Mouse (Mus musculus) embryonic facial prominence, embryonic 11.5 days (tissue): ENCODE data around the gene Rhbdd1. TPM values are rescaled to one million over a fixed set of nuclear protein-coding genes. Genes with fewer than 3 reads are reported as not detected.

ENCODE experiments used
- ATAC-seq: fragments of 200-750 bp; cut with Nextera tagmentation; replicated peaks from 2 replicates; pipeline ENCODE4 v1.8.0; 2017; ENCODE audit warnings: low read depth; ENCODE audit not compliant: insufficient number of reproducible peaks, low FRiP score, low TSS enrichment
- DNase-seq: peaks from one replicate; pipeline ENCODE4 v3.0.0-alpha.2; 2015; ENCODE audit warnings: low spot score
- H3K27ac ChIP-seq: fragments of 300-500 bp; sonication (generic); replicated peaks from 2 replicates; pipeline ENCODE4 v1.5.1; 2014; ENCODE audit warnings: mild to moderate bottlenecking, low read depth, low read length, control low read depth
- H3K27me3 ChIP-seq: fragments of 300-500 bp; sonication (generic); 2 replicates; pipeline ENCODE4 v1.6.1; 2014; ENCODE audit warnings: mild to moderate bottlenecking, low read length, moderate library complexity, mixed read lengths; ENCODE audit not compliant: control insufficient read depth, insufficient read depth
- H3K36me3 ChIP-seq: fragments of 300-500 bp; sonication (generic); replicated peaks from 2 replicates; pipeline ENCODE4 v1.6.1; 2014; ENCODE audit warnings: low read depth, mild to moderate bottlenecking, low read length, moderate library complexity, mixed read lengths; ENCODE audit not compliant: control insufficient read depth, insufficient read depth
- H3K4me1 ChIP-seq: fragments of 300-500 bp; sonication (generic); 2 replicates; pipeline ENCODE4 v1.6.1; 2014; ENCODE audit warnings: low read length, mixed read lengths; ENCODE audit not compliant: control insufficient read depth, insufficient read depth
- H3K4me2 ChIP-seq: fragments of 300-500 bp; sonication (generic); 2 replicates; pipeline ENCODE4 v1.6.1; 2014; ENCODE audit warnings: low read depth, mild to moderate bottlenecking, control low read depth, low read length, moderate library complexity
- H3K4me3 ChIP-seq: fragments of 300-500 bp; sonication (generic); 2 replicates; pipeline ENCODE4 v1.5.1; 2014; ENCODE audit warnings: low read depth, low read length, control low read depth
- H3K9ac ChIP-seq: fragments of 300-500 bp; sonication (generic); replicated peaks from 2 replicates; pipeline ENCODE4 v1.6.1; 2014; ENCODE audit warnings: mild to moderate bottlenecking, control low read depth, low read length
- H3K9me3 ChIP-seq: fragments of 300-500 bp; sonication (generic); replicated peaks from 2 replicates; pipeline ENCODE4 v1.6.1; 2016; ENCODE audit warnings: mild to moderate bottlenecking, low read length, inconsistent platforms, mixed read lengths; ENCODE audit not compliant: control insufficient read depth
- WGBS: fragments of 180-500 bp; shearing (Covaris S2); extraction: QIAGEN DNeasy Blood & Tissue Kit; methylation state at CpG from one replicate; pipeline ENCODE4 v1.1.7; 2014; 5-methylcytosine and 5-hydroxymethylcytosine counted together
- polyA plus RNA-seq: library from polyadenylated mRNA; unstranded; fragments of >200 nt; fragmentation: Nextera tagmentation; extraction: Ambion mirVana; gene quantifications from 2 replicates; pipeline ENCODE4 v1.2.1, GENCODE M21; 2014

The Rhbdd1 gene
- polyA plus RNA-seq, 1 experiment from 2014 or later: 6.7 TPM

GRCm38 (mm10) chr1:82328033-82328775 lies 12.0 kb downstream of the Rhbdd1 start:
- DNase-seq (no peak), ATAC-seq (no peak)
- Histone ChIP-seq H3K36me3 (no peaks in the 10 kb centered on the region), H3K4me2 (no peak overlapping the region), H3K27me3 (no peaks in the 10 kb centered on the region), H3K9ac (no peak overlapping the region), H3K9me3 (no peaks in the 10 kb centered on the region), H3K4me1 (no peaks in the 10 kb centered on the region), H3K27ac (no peak overlapping the region), H3K4me3 (no peak overlapping the region)
- WGBS: 94% methylated on average over 7 of the region's 7 CpGs

DNA sequence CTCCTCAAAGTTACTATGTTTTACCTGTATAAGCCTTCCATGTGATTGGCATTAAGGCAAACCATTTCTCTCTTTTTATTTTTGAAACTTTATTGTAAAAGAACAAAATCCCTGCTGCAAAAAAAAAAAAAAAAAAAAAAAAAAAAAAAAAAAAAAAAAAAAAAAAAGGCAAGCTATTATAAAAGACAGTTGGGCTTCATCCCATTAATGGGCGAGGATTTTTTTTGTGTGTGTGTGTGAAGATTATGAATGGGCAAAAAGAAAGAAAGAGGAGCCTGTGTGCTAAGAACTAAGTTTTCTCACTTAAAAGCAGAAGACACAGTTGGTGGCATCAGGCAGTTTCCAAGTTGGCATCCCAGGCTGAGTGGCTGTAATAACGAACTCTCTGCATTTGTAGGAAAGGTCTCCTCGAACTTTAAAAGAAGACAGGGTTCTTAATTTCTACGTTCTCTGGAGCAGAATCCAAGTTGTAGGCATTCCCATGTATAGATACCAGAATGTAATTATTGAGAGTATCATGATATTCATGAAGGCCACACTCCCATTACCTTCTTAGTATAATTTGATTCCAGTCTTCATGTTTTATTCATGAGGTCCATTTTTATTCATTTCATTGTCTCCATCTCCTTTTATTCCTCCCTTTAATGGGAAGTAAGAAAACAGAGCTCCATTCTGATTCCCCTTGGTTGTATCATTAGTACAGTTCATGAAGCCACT lies 13.1 kb downstream of the Rhbdd1 start:
- Histone ChIP-seq H3K36me3 (no peaks in the 10 kb centered on the region), H3K4me3 (no peak overlapping the region), H3K27me3 (no peaks in the 10 kb centered on the region), H3K9me3 (no peaks in the 10 kb centered on the region), H3K4me1 (no peaks in the 10 kb centered on the region), H3K9ac (no peak overlapping the region), H3K27ac (no peak overlapping the region), H3K4me2 (no peak overlapping the region)
- 76% methylated on average over 4 of the region's 4 CpGs for WGBS
- no peak for DNase-seq
- no peak for ATAC-seq

GRCm38 (mm10) chr1:82329954-82330247 lies 13.6 kb downstream of the Rhbdd1 start:
- Histone ChIP-seq H3K4me1 (no peaks in the 10 kb centered on the region), H3K27me3 (no peaks in the 10 kb centered on the region), H3K27ac (no peak overlapping the region), H3K4me3 (no peak overlapping the region), H3K36me3 (no peaks in the 10 kb centered on the region), H3K9ac (no peak overlapping the region), H3K4me2 (no peak overlapping the region), H3K9me3 (no peaks in the 10 kb centered on the region)
- ATAC-seq: no peak
- DNase-seq: no peak

DNA sequence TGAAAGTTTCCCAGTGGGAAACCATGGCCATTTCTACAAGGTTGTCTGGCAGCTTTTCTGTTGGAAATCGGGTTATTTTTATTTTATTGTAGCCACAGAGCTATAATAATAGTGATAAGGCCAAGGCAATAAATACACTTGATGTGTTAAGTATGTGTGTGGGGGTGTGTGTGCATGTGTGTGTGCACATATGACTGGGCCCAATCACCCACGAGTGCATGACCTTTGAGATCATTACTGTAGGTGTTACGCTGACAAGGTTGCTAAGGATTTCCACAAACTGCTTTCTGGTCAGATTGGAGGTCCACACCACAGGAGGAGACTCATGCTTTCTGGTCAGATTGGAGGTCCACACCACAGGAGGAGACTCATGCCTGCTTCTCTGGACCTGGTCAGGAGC lies 18.3 kb downstream of the Rhbdd1 start:
- H3K9ac ChIP-seq: no peak overlapping the region
- DNase-seq (no peak), ATAC-seq (no peak)
- H3K27me3 ChIP-seq: no peaks in the 10 kb centered on the region
- H3K27ac ChIP-seq: no peak overlapping the region
- WGBS: 88% methylated on average over 3 of the region's 3 CpGs
- no peaks in the 10 kb centered on the region for H3K9me3 ChIP-seq
- H3K4me2 ChIP-seq: no peak overlapping the region
- no peaks in the 10 kb centered on the region for H3K36me3 ChIP-seq
- H3K4me3 ChIP-seq: no peak overlapping the region
- no peaks in the 10 kb centered on the region for H3K4me1 ChIP-seq

GRCm38 (mm10) chr1:82353089-82353488 lies 36.8 kb downstream of the Rhbdd1 start:
- DNase-seq (no peak), ATAC-seq (no peak)
- Histone ChIP-seq H3K9ac (no peak overlapping the region), H3K36me3 (no peaks in the 10 kb centered on the region), H3K4me2 (no peak overlapping the region), H3K9me3 (no peaks in the 10 kb centered on the region), H3K27me3 (no peaks in the 10 kb centered on the region), H3K4me1 (no peaks in the 10 kb centered on the region), H3K4me3 (no peak overlapping the region), H3K27ac (no peak overlapping the region)
- WGBS: 94% methylated on average over 2 of the region's 2 CpGs

- H3K9ac ChIP-seq: no peak overlapping the region
- 74% methylated on average over 2 of the region's 2 CpGs for WGBS
- no peaks in the 10 kb centered on the region for H3K36me3 ChIP-seq
- H3K9me3 ChIP-seq: no peaks in the 10 kb centered on the region
- DNase-seq (no peak), ATAC-seq (no peak)
- no peaks in the 10 kb centered on the region for H3K27me3 ChIP-seq
- no peaks in the 10 kb centered on the region for H3K4me1 ChIP-seq
- H3K4me2 ChIP-seq: no peak overlapping the region
- H3K4me3 ChIP-seq: no peak overlapping the region
- no peak overlapping the region for H3K27ac ChIP-seq
Observed at GRCm38 (mm10) chr1:82353755-82354154, 37.5 kb downstream of the Rhbdd1 start.

- no peaks in the 10 kb centered on the region for H3K36me3 ChIP-seq
- H3K27ac ChIP-seq: no peak overlapping the region
- H3K9me3 ChIP-seq: no peaks in the 10 kb centered on the region
- no peak overlapping the region for H3K9ac ChIP-seq
- no peak overlapping the region for H3K4me3 ChIP-seq
- no peak for DNase-seq
- 67% methylated on average over 20 of the region's 20 CpGs for WGBS
- H3K4me1 ChIP-seq: no peaks in the 10 kb centered on the region
- no peak for ATAC-seq
- H3K27me3 ChIP-seq: no peaks in the 10 kb centered on the region
- H3K4me2 ChIP-seq: no peak overlapping the region
Observed at GRCm38 (mm10) chr1:82358871-82359647, 42.8 kb downstream of the Rhbdd1 start.

DNA sequence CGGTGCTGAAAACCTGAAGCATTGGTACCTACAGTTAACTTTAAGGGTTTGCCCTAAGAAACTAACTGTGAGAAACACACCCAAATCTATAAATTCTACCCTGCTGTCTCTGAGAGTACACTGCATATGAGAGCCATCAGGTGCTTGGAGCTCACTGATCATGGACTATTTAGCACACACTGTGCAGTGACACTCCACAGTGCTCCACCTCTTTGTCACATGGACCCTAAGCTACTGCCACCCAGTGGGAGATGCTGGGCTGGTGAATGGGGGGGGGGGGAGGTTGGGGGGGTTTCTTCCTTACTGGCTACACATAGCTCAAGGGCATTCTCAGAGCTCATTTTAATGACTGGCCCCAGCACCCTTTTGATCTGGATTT lies 43.4 kb downstream of the Rhbdd1 start:
- Histone ChIP-seq H3K4me1 (no peaks in the 10 kb centered on the region), H3K27ac (no peak overlapping the region), H3K36me3 (no peaks in the 10 kb centered on the region), H3K27me3 (no peaks in the 10 kb centered on the region), H3K4me3 (no peak overlapping the region), H3K9ac (no peak overlapping the region), H3K4me2 (no peak overlapping the region), H3K9me3 (no peaks in the 10 kb centered on the region)
- 94% methylated on average over 1 of the region's 1 CpGs for WGBS
- ATAC-seq (no peak), DNase-seq (no peak)
